Mouse (Mus musculus): ENCODE measurements at regions not wholly inside any gene's neighbourhood (a gene's known extent, or its start where the extent isn't known, plus 50 kb on each side); places are given as distances from the start of the nearest gene placed in this dataset.

DNA sequence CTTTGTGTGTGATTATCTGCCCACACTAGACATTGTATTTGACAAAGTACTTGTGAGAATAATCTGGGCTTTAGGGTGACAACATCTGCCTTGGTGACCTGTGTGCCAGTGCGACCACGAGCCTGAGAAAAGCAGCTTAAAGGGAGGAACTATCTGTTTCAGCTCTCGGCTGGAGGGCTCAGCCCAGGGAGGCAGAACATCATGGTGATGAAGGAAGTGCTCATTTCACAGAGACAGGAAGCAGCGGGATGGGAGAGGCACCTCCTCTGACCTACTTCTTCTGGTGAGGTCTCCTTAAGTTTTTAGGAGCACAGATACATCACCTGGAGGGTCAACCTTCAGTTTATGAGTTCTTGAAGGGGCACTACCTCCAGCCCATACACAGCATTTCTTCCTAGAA, 89.8 kb downstream of the Kif26a start:
- TF ChIP-seq POLR2A (IDR thresholded peaks at IDR 0.05; ENCODE audit: borderline replicate concordance, insufficient read depth, low read length), result no peak
- TF ChIP-seq CTCF (IDR thresholded peaks at IDR 0.05; ENCODE audit: borderline replicate concordance, insufficient read depth, low read depth, low read length), result no peak
